Mouse (Mus musculus) stomach, postnatal 0 days (tissue): ENCODE data around the gene Fut7. TPM values are rescaled to one million over a fixed set of nuclear protein-coding genes. Genes with fewer than 3 reads are reported as not detected.

Source experiments
- ATAC-seq: fragments of 200-750 bp; cut with Nextera tagmentation; 2 replicates; pipeline ENCODE4 v1.8.0; 2017; ENCODE audit not compliant: low FRiP score, low TSS enrichment
- DNase-seq: peaks from one replicate; pipeline ENCODE4 v3.0.0-alpha.2; 2016; ENCODE audit warnings: low spot score
- H3K27ac ChIP-seq: fragments of 300-500 bp; sonication (generic); replicated peaks from 2 replicates; pipeline ENCODE4 v1.5.1; 2014; ENCODE audit warnings: mild to moderate bottlenecking, control low read depth
- H3K27me3 ChIP-seq: fragments of 300-500 bp; sonication (generic); 2 replicates; pipeline ENCODE4 v1.6.1; 2014; ENCODE audit warnings: low read length; ENCODE audit not compliant: control insufficient read depth, insufficient read depth
- H3K36me3 ChIP-seq: fragments of 300-500 bp; sonication (generic); 2 replicates; pipeline ENCODE4 v1.6.1; 2014; ENCODE audit warnings: low read length, mixed read lengths; ENCODE audit not compliant: control insufficient read depth, insufficient read depth
- H3K4me1 ChIP-seq: fragments of 300-500 bp; sonication (generic); replicated peaks from 2 replicates; pipeline ENCODE4 v1.6.1; 2014; ENCODE audit warnings: antibody characterized with exemption; ENCODE audit not compliant: control insufficient read depth, insufficient read depth
- H3K4me2 ChIP-seq: fragments of 300-500 bp; sonication (generic); replicated peaks from 2 replicates; pipeline ENCODE4 v1.6.1; 2014; ENCODE audit warnings: low read depth, mild to moderate bottlenecking, control low read depth, moderate library complexity
- H3K4me3 ChIP-seq: fragments of 300-500 bp; sonication (generic); 2 replicates; pipeline ENCODE4 v1.5.1; 2014; ENCODE audit warnings: low read depth, low read length, control low read depth
- H3K9ac ChIP-seq: fragments of 300-500 bp; sonication (generic); 2 replicates; pipeline ENCODE4 v1.6.1; 2014; ENCODE audit warnings: mild to moderate bottlenecking, low read length, control low read depth, mixed read lengths
- H3K9me3 ChIP-seq: fragments of 300-500 bp; sonication (generic); 2 replicates; pipeline ENCODE4 v1.6.1; 2016; ENCODE audit warnings: low read length; ENCODE audit not compliant: control insufficient read depth
- CTCF ChIP-seq: IDR thresholded peaks from 2 replicates; pipeline ENCODE4 v1.5.1; 2016; ENCODE audit warnings: antibody characterized with exemption, low read depth, mild to moderate bottlenecking, moderate library complexity
- EP300 ChIP-seq: optimal IDR thresholded peaks from 2 replicates; pipeline ENCODE3; 2016; ENCODE audit warnings: antibody characterized with exemption
- WGBS: fragments of 180-500 bp; shearing (Covaris S2); extraction: QIAGEN DNeasy Blood & Tissue Kit; methylation state at CpG from one replicate; pipeline ENCODE4 v1.1.7; 2014; 5-methylcytosine and 5-hydroxymethylcytosine counted together
- polyA plus RNA-seq: library from polyadenylated mRNA; unstranded; fragments of >200 nt; fragmentation: Nextera tagmentation; extraction: Ambion mirVana; gene quantifications from 2 replicates; pipeline ENCODE4 v1.2.1, GENCODE M21; 2015

Fut7 gene
- polyA plus RNA-seq, 1 experiment from 2014 or later: not detected

DNA sequence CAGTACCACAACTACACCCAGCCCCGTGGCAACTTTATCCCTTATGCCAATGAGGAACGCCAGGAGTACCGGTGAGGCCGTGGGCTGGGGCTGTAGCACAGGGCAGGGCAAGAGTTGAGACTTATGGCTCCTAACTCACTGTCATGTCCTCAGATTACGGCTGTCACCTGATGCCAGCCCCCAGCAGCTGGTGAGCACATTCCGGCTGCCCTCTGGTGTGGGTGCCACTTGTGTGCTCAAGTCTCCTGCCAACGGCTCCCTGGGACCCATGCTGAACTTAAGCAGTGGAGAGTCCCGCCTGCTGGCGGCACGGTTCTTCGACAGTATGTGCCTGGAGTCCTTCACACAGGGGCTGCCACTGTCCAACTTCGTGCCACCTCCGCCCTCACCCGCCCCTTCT lies 19.6 kb downstream of the Fut7 start:
- Histone ChIP-seq H3K4me1 (no peaks in the 10 kb centered on the region), H3K27ac (no peak overlapping the region), H3K27me3 (no peaks in the 10 kb centered on the region), H3K9me3 (no peaks in the 10 kb centered on the region), H3K36me3 (0 out of 2 replicates have a peak, but pooled peaks cover 2% of the 10 kb centered on the region), H3K4me2 (no peak overlapping the region), H3K9ac (no peak overlapping the region), H3K4me3 (no peak overlapping the region)
- ATAC-seq (no peak), DNase-seq (no peak)
- WGBS: 89% methylated on average over 14 of the region's 14 CpGs
- TF ChIP-seq CTCF (no peak), EP300 (no peak)

DNA sequence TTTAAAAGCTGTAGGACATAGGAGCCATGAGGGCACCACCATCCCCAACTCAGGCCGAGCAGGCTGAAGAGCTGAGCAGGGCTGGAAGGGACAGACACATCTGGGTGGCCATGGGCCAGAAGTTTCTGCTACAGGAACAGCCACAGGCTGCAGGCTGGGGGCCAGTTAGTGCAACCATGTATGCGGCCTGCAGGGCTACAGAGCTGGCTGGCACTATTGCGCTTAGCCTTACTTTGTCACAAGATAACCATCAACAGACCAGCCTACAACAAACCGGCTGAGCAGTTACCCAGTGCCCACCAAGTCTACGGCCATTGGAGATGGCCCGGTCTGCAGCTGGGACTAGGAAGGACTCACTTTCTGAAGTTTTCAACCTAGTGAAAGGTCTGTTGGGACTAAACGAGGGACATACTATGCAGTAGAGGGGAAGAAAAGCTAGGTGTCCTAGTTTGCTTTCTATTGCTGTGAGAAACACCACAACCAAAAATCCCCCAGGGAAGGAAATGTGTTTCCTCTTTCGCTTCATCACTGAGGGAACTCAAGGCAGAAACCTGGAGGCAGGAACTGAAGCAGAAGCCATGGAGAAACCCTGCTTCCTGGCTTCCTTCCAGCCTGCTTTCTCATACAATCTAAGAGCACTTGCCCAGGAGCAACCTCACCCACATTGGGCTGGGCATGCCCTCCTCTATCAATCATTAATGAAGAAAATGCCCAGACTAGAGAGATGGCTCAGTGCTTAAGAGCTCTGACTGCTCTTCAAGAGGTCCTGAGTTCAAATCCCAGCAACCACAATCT lies 28.0 kb downstream of the Fut7 start:
- DNase-seq (no peak), ATAC-seq (no peak)
- TF ChIP-seq EP300 (no peak), CTCF (no peak)
- Histone ChIP-seq H3K4me1 (no peaks in the 10 kb centered on the region), H3K27ac (no peak overlapping the region), H3K9ac (no peak overlapping the region), H3K36me3 (0 out of 2 replicates have a peak, but pooled peaks cover 2% of the 10 kb centered on the region), H3K4me3 (no peak overlapping the region), H3K4me2 (no peak overlapping the region), H3K27me3 (no peaks in the 10 kb centered on the region), H3K9me3 (no peaks in the 10 kb centered on the region)
- 81% methylated on average over 8 of the region's 8 CpGs for WGBS

DNA sequence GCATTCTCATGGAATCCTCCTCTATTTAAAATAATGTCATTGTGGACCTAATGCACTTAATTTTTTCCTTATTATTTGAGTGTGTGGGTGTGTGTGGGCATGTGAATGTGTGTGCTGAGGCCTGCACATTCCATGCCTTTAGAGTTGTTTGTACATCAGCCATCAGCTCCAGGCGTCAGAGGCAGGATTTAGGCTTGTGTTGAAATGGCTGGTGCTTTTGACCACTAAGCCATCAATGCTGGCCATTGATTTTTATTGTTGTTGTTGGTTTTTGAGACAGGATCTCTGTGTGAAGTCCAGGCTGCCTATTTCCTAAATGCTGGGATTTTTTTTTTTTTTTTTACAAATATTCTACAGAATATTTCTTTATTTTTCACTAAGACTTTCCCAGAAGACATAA lies 29.9 kb downstream of the Fut7 start:
- ATAC-seq: no peak
- no peak for TF ChIP-seq EP300
- no peak for TF ChIP-seq CTCF

DNA sequence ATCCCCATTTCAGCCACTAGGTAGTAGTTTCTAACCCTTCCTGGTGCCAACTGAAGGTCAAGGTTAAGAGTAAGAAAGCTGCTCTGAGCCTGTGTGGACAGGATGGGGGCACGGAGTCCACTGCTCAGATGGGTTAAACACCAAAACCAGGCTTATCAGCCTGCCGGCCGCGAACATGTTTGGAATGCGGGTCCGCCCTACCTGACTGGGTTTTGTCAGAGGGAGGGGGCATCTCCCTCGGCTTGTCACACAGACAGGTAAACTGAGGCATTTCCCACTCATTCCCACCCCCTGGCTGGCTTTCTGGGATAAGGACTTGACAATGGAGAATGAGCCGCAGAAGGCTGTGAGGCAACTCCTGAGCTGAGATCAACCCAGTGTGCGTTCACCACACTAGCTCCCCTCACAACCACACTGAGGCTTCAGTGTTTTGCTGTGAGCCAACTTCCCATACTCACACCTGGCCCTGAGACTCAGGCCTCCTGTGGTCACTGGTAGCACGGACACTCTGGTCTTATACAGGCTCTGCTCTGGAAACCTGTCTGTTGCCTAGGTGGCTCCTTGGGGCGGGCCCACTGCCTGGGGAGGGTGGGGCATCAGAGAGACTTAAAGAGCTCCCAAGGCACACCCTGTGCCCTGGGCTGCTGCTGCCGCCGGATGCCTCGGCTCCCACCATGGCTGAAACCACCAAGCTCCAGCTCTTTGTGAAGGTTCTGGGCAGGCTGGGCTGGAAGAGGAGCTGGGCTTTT lies 33.3 kb downstream of the Fut7 start, which contains the start of gene Clic3:
Gene Clic3 (plus strand): TSS at position 634 of the 749 bp plus-strand sequence.
- TF ChIP-seq EP300 (no peak), CTCF (0 out of 2 replicates have a peak, but pooled peaks have one; percentile 8)
- DNase-seq: peak; percentile 86
- Histone ChIP-seq H3K27ac (peak within 1 kb of the TSS; percentile 83), H3K4me2 (peak within 1 kb of the TSS; percentile 32), H3K4me3 (no peak within 1 kb of the TSS; the same call in 1 of the 2 replicates), H3K9me3 (no peaks in the 10 kb centered on the region), H3K4me1 (peaks cover 11% of the 10 kb centered on the region), H3K9ac (0 out of 2 replicates have a peak within 1 kb of the TSS, but pooled peaks have one; percentile 18), H3K36me3 (peaks cover 3% of the 10 kb centered on the region; the same call in 1 of the 2 replicates), H3K27me3 (no peaks in the 10 kb centered on the region)
- peak; percentile 58 for ATAC-seq
- WGBS: 48% methylated on average over 14 of the region's 14 CpGs

More for the DNA sequence above, 29.9 kb downstream of the Fut7 start:
- H3K27ac ChIP-seq: no peak overlapping the region
- no peak for DNase-seq
- H3K9me3 ChIP-seq: no peaks in the 10 kb centered on the region
- H3K9ac ChIP-seq: no peak overlapping the region
- no peaks in the 10 kb centered on the region for H3K27me3 ChIP-seq
- H3K36me3 ChIP-seq: no peaks in the 10 kb centered on the region
- no peak overlapping the region for H3K4me2 ChIP-seq
- WGBS: 48% methylated on average over 1 of the region's 1 CpGs
- H3K4me3 ChIP-seq: no peak overlapping the region
- H3K4me1 ChIP-seq: no peaks in the 10 kb centered on the region; the same call in 1 of the 2 replicates

DNA sequence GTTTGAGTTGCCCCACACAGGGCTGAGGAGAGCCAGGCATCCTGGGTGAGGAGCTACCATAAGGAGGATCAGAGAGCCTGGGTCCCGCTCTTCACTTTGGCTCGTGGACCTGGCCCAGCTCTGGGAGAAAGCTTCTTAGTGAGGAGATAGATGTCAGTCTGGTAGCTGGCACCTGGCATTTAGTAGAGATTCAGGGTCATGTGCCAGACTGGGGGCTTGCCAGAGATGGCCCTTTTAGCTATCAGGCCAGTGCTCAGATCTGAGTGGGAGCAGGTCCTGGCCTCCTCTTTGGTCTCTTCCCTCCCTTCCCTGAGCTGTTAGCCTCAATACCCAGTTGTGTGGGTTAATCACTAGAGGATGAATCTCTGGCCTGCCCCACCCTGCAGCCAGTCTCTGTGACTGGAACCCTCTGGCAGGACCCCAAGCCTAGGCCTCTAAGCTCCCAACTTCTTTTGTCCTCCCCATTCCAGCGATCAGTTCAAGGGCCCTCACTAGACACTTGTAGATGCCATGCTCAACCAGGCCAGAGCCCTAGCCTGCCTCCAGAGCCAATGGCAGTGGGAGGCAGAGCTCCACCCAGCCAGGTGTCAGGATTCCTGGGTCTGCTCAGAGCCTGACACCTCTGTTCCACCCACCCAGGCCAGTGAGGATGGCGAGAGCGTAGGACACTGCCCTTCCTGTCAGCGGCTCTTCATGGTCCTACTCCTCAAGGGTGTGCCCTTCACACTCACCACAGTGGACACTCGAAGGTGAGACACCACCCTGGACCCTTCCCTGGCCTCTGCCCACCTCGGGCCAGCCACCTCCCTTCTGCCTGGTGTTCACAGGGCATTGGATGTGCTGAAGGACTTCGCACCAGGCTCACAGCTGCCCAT lies 34.2 kb downstream of the Fut7 start:
- DNase-seq: no peak
- 72% methylated on average over 9 of the region's 9 CpGs for WGBS
- Histone ChIP-seq H3K9ac (0 out of 2 replicates have a peak overlapping the region, but pooled peaks have one; percentile 18), H3K36me3 (peaks cover 3% of the 10 kb centered on the region; the same call in 1 of the 2 replicates), H3K9me3 (no peaks in the 10 kb centered on the region), H3K4me3 (no peak overlapping the region; the same call in 1 of the 2 replicates), H3K27ac (peak overlapping the region; percentile 83), H3K4me1 (peaks cover 11% of the 10 kb centered on the region), H3K4me2 (peak overlapping the region; percentile 32), H3K27me3 (no peaks in the 10 kb centered on the region)
- no peak for TF ChIP-seq EP300
- no peak for TF ChIP-seq CTCF
- no peak for ATAC-seq
